Mouse (Mus musculus) thymus, postnatal 10 days (tissue): ENCODE measurements around the gene Efcab6.

Source experiments
- DNase-seq, 2 experiments: peaks; one replicate each; pipeline ENCODE4 v3.0.0; 2021; ENCODE audit warnings: low spot score in 2 of 2

The Efcab6 gene

DNA sequence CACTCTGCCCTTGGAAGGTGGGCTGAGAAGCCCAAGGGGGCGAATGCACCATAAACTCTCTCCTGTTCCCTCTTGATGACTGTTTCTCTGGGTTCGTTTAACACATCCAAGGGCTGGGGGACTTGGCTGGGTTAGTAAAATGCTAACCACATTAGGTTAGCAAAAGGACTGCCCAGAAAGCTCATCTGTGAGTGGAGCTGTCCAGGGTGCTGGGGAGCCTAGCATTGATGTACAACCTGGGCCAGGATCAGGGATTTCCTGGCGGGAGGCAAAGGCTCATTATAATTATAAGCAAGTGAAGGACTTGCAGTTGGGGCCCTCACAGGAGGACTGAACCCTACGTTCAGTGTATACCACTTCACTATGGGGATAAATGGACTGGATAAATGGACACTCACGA lies 185.3 kb downstream of the Efcab6 start:
- DNase-seq = peak in 1 of 2 experiments; percentile 8

DNA sequence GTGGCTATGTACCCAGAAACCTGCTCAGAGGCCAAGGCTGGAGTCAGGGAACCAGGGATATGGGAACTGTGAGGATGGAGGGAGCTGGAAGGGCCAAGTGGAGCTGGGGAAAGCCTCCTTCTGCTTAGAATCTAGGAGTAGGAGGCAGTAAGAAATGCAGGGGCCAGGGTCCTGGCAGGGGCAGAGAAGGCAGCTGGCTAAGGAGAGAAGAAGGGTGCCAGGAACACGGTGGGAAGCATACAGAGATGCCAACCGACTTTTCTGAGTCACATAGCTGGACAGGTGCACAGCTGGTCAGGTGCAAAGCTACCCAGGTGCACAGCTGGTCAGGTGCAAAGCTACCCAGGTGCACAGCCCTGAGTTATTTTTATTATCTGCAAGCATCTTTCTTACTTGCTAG lies 187.3 kb downstream of the Efcab6 start:
- DNase-seq = no peak

DNA sequence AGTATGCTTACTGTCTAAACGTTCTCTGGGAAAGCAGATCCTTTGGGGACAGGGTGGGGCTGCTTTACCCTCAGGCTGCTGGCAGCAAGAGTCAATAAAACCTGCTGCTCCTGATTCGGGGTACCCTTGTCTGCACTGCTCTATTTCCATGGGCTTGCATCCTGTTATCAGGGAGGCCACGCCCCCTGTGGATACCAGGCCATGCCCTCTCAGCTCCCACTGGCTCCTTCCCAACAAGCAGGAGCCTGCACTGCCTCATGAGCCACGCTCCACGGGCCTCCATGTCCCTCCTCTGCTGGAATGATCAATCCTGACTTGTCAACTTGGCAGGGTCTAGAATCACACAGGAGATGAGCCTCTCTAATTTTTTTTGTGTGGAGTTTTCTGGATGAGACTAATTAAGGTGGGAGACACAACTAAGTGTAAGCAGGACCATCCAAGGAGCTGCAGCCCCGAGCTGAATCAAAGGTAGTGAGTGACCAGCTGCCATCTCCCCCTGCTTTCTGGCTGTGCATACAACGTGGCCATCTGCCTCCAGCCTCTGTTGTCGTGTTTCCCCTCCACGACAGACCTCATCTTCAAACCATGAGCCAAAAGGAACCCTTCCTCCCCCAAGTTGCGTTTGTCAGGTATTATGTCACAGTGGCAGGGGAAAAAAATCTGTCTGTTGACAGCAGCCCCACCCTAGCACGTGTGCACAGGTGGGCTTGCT lies 187.9 kb downstream of the Efcab6 start:
- DNase-seq = no peak

DNA sequence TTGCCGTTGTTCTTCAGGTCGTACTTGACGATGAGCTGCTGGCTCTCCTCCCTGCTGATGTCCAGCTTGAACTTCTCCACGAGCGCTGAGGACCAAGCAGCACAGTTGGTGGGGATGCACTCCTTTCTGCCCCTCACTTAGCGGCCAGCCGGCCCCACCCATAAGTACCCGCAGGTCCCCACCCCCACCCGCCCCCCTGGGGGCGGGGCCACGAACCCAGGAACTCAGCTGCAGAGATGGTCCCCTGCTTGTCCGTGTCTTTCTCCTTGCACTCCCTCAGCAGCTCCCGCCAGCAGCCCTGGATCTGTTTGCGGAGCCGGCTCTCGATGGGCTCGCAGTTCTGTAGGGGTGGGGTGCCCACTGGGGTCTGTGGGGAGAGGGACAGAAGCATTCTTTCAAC lies 194.2 kb downstream of the Efcab6 start:
- DNase-seq = no peak

DNA sequence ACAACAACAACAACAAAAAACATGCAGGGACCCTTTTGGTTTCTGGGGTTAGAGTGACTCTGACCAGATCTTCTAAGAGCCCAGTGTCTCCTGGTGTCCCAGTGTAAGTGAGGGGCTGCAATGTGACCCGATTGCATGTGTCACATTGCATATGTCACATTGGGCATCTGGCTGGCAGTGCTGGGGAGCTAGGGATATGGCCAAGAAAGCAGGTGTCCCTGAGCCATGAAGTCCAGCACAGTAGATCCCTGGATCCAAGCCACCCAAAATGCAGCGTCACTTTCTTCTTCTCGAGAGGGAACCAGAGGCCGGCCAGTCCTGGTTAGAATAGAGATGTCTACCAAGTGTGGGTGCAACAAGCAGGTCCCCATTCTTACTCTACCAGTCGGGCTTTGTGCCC lies 199.6 kb downstream of the Efcab6 start:
- DNase-seq = no peak

DNA sequence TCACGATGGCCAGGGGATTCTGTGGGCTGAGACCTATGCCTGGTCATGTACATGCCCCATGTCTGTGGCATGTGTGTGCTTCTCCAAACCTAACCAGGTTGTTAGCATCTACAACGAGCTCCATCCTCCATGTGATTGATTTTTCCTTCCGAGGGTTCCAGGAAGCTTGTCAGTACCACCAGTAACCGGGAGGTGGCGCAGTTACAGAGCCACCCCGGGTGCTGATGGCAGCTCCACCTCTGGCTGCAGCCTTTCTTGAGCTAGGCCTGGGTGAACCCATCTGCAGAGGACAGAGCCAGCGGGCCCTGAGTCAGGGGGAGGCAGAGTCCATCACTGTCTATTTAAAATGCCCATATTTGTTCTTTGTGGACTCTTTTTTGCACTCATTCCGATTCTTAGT lies 208.1 kb downstream of the Efcab6 start:
- peak in 1 of 2 experiments; percentile 27 for DNase-seq

DNA sequence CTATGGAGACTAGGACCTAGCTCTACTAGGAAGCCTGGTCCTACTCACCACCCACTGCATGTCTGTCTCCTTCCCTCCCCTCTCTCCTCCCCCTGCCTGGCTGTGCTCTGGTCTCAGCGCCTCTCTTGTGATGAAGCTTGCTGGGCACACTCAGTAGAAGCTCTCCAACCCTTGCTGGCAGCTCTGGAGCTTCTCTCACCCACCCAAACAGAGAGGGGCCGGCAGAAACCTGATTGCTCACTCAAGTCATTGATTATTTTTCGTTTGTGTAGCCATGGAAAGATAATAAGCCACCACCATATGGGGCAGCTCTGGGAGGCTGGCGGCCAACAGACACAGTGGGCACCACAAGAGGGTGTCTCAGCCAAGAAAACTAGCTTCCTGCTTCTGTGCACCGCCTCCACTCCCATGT lies 211.8 kb downstream of the Efcab6 start:
- DNase-seq = no peak

DNA sequence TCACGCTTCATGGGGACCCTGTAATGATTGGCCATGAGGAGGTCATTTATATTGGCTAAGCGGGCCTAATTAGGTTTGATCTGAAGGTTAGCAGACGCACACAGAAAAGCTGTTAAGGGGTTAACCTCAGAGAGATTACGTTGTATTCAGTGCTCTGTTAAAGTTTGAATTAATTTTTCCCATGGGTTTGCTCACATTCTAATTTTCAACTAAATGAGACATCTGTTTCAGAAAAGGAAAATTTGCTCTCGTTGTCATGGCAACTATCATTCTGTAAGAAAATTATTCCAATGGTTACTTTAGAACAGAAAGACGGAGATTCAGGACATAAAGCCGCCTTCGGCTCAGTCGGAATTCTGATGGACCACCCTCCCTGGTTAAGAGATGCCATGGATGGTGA lies 217.0 kb downstream of the Efcab6 start:
- no peak for DNase-seq

DNA sequence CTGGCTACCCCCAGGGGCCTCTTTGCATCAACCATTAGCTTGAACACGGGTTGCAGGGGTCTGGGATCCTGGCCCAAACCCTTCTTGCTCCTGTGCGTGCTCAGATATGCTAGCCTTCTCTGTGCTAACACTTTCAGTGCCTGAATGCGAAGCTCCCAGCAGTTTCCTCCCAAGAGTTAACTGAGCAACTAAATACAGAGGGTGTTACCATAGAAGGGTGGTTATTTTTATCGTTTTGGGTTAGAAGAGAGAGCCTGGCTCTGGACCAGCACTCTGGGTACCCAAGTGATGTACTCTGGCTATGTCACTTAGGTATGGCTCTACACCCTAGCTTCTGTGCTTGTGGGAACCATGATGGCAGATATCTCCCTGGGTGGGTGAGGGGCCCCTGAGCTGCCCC lies 217.7 kb downstream of the Efcab6 start:
- no peak for DNase-seq

DNA sequence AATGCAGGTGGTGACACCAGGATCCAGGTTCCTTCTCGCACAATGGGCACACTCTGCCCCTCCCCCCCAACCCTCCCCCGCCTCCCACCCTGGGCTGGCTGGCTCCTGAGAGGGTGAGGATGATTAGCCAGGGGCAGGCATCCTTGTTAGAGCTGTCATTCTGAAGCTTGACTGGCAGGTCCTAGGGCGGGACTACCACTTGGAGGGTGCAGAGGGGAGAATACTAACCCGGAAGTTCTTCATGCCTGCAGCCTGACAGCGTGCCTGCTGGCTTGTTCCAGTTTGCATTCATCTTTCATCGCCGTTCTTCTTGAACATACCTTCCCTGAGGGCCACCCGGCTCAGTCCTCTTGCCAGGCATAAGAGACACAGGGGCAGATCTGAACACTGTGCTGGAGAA lies 218.6 kb downstream of the Efcab6 start:
- no peak for DNase-seq

DNA sequence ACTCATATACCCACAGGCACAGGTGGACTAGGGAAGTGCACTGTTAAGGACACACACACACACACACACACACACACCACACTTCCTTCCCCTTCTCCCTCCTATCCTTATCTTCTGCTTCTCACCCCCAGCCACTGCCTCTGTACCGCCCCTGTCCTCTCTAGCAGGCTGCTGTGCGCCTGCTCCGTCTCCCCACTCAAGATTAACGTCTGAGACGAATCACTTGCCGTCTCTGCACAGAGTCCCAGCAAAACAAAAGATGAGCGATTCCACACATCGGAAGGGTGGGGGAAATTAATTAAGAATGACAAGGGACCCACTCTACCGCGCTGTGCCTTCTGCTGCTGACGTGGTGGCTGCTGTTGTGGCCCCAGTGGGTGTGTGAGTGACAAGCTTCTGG lies 219.4 kb downstream of the Efcab6 start:
- no peak for DNase-seq

DNA sequence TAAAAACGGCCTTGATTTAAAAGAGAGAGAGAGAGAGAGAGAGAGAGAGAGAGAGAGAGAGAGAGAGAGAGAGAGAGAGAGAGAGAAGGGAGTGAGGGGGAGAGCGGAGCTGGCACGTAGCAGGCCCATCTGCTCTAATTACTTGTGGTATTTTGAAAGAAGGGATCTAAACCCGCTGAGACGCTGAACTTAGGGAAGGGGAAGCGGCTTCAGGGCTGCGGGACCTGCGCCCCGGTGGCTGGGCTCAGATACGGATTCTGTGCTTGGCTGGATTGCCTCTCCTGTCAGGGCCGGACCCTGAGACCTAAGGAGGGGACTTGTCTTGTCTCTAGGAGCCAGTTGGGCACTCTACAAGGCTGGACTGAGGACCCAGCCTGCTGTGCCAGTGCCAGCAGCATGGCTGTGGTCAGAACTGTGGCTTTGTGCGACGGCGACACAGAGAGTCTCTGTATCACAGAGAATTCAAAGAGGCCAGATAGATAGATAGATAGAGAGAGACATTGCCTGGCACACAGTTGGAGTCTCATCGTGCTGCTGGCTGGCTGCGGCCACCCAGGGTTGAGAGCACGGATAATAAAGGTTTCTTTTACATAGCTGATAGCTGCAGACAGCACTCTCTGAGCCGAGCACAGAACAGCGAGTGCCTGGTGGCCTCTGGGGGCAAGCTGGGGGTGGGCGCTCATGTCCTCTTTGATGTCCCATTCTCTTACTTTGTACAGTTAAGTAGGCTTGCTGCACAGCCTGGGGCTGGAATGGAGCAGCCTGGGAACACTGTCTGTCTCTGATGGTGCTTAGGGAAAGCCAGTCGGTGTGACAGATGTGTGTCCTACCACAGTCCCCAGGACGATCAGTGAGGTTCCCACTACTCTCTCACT lies 222.0 kb downstream of the Efcab6 start:
- no peak for DNase-seq

DNA sequence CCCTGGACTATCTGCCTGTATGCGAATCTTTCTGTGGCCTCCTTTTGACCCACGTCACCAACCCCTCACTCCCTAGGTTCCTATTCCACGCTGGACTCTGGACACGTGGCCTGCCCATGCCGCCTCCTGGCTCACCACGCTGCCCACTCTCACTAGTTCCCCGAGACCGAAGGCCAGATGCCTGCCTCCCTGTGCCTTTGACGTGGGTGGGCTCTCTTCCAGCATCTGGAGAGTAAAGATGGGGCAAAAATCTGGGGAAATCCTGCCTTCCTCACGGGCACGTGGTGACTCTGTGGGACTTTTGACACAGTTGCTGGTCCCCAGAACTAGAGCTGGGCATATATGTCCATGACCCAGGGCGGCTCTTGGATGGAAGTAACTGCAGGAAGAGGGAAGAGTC lies 222.8 kb downstream of the Efcab6 start:
- no peak for DNase-seq

DNA sequence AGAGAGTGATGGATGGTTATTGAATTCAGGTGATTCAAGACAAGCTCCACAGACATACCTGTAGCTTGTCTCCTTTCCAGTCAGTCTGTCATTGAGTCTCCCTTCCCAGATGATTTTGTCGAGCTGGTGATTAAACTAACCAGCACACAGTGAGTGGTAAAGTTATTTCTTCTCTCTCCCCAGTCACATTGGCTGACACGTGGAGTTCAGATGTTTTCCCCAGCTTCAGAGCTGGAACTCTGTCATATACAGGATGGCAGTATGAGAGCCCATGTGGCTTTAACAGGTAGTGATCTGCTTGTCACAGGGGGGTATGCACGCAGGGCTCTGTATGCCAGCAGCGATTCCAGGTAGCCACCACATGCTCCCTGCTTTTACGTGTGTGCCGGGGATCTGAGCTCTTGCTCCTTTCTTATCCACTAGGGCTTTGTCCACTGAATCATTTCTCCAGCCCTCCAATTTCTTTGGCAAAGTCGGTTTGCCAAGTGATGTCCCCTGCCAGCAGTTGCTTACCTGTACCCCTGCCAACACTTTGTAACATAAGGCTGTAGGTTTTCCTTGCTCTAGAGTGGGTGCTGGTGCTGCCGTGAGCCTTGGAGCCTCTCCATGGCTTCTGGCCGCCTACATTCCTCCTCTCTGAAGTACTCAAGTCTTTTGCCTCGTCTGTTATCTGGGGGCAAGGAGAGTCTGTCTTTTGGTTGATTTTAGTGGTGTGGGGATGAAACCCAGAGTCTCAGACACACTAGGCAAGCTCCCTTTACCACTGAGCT lies 224.0 kb downstream of the Efcab6 start:
- no peak for DNase-seq

DNA sequence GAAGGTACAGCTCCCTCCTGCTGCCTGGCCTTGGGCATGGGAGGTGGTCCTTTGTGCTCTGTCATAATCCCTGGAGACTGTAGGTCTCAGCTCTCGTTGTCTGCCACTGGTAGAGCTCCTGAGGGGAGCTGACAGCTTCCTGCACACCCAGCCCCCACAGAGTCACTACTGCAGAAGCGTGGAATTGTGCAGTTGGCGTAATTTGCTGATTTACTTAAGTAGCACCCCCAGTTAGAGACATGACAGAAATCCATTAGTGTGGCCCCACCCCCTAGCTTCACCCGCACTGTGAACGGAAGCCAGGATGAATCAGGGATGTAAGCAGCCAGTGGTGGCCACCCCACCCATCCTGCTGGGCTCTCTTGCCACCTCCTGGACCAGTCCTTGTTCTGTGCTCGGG lies 232.9 kb downstream of the Efcab6 start:
- no peak for DNase-seq

DNA sequence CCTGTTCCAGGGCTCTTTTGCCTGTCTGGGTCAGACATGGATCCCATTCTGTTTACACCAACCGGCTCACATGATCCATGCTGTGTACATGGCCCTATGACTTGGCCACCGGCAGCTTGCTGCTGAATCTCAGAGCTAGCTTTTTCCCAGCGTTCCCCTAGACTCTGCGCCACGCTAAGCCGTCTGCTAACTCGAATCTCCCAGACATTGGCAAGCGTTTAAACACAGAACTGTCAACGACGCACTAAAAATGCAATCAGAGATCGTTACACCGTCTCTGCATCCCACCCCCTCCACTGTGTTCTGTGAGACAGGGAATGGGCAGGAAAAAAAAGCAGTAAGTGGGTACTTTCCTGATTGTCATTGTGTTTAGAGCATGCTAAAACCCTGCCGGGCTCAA lies 236.0 kb downstream of the Efcab6 start:
- DNase-seq = no peak

DNA sequence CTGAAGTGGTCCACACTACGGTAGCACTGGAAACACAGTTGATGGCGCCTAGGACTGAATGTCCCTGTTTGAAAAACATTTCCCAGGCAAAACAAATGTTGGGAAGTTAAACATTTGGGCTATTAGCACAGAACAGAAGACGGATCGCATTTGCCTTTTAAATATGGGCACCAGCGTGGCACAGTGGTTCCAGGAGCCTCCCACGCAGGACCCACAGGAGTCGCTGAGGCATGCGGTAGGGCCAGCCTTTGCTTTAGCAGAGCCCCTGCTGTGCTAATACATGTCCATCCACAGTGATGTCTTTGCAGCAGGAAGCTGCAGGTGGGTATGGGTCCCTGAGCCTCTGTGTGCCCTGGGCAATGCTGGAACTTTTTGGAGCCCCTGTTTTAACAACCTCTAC lies 237.2 kb downstream of the Efcab6 start:
- no peak for DNase-seq
